Mouse (Mus musculus) cortical plate, adult 2 months (tissue): ENCODE results near the gene Cacnb3.

ENCODE experiments used
- CTCF ChIP-seq: fragments of 200-500 bp; IDR thresholded peaks from 2 replicates; pipeline ENCODE4 v1.5.1; 2011; ENCODE audit warnings: mild to moderate bottlenecking, control low read depth, low read length; ENCODE audit not compliant: insufficient read depth; ENCODE audit errors: extremely low read depth
- POLR2A ChIP-seq: fragments of 200-500 bp; IDR thresholded peaks from 2 replicates; pipeline ENCODE4 v1.6.1; 2011; ENCODE audit warnings: mild to moderate bottlenecking, low read length, control low read depth; ENCODE audit not compliant: insufficient read depth; ENCODE audit errors: extremely low read depth

DNA sequence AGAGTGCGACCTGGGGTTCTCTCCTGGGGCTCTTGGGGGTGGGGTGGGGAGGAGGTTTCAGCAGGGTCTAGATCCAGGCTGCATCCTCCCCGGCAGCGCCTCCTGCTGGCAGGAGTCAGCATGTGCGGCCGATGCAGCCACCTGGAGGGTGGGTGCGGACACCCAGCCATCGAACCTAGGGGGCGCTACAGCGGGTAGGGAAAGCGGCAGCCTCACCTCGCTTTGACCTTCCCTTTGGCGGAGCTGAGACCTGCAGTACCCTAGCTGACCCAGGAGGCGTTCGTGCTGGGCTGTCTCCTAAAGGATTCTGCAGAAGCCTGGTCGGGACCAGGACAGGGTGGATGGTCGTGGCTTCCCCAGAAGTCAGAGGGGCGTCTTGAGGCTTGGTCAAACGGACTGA is 853 bp downstream of the Cacnb3 start:
- TF ChIP-seq CTCF (peak; percentile 58), POLR2A (no peak)
